Comparison of ENCODE assay signal across 10 mouse cellular contexts in genomic region chr11:77519043-77519442, GRCm38 (mm10). TPM values are rescaled to one million over a fixed set of nuclear protein-coding genes. Genes with fewer than 3 reads are reported as not detected.
DNase-seq lines count a peak whose midpoint lies in the region; ATAC-seq and TF ChIP-seq lines count a peak whose summit lies in the region.
"Had no signal": no experiment of that assay in that cellular context is flagged by ENCODE, and none has a peak within 500 bp of the region (broad histone marks: within the 10 kb centered on the region; RNA-seq: fewer than 3 reads in every experiment).

Gm10392 (minus strand) TSS chr11:77519198.

- no peak for ATAC-seq in liver, embryonic 15.5 days (ENCODE audit: insufficient read depth)
- no peak for ATAC-seq in forebrain, postnatal 0 days

- intact Hi-C loops in heart, adult 2 months (cut with DNase I): no loop called here

- H3K27ac ChIP-seq in heart, adult 2 months: peak within 1 kb of the TSS; percentile 12; the same call in 1 of the 2 replicates
- H3K27ac ChIP-seq in heart, embryonic 10.5 days: no peak within 1 kb of the TSS
- 0 out of 2 replicates have a peak within 1 kb of the TSS, but pooled peaks have one; percentile 45 for H3K27ac ChIP-seq in liver, embryonic 15.5 days (replicated peaks)
- no peak within 1 kb of the TSS for H3K27ac ChIP-seq in forebrain, postnatal 0 days (ENCODE audit: low read depth, low read length)
- H3K27ac ChIP-seq: neural tube, embryonic 12.5 days had no signal

- peaks cover 7% of the 10 kb centered on the region for H3K4me1 ChIP-seq in heart, adult 2 months (ENCODE audit: control insufficient read depth, insufficient read depth, low read length)
- H3K4me1 ChIP-seq in heart, embryonic 10.5 days: peaks cover 31% of the 10 kb centered on the region
- H3K4me1 ChIP-seq in liver, embryonic 15.5 days (replicated peaks): peaks cover 56% of the 10 kb centered on the region
- H3K4me1 ChIP-seq in forebrain, postnatal 0 days (ENCODE audit: insufficient read depth): peaks cover 9% of the 10 kb centered on the region

- H3K4me3 ChIP-seq in heart, adult 2 months: no peak within 1 kb of the TSS
- H3K4me3 ChIP-seq in heart, embryonic 10.5 days: no peak within 1 kb of the TSS
- no peak within 1 kb of the TSS for H3K4me3 ChIP-seq in liver, embryonic 15.5 days (replicated peaks)
- no peak within 1 kb of the TSS for H3K4me3 ChIP-seq in forebrain, postnatal 0 days (ENCODE audit: low read depth, low read length)
- H3K4me3 ChIP-seq: neural tube, embryonic 12.5 days had no signal

- H3K4me2 ChIP-seq in liver, embryonic 15.5 days: 0 out of 2 replicates have a peak within 1 kb of the TSS, but pooled peaks have one; percentile 5
- H3K4me2 ChIP-seq in forebrain, postnatal 0 days (ENCODE audit: low read depth): no peak within 1 kb of the TSS
- H3K4me2 ChIP-seq: neural tube, embryonic 12.5 days had no signal

- WGBS in heart, adult 2 months: 29% methylated on average over 5 of the region's 5 CpGs
- WGBS in heart, embryonic 10.5 days: 46% methylated on average over 5 of the region's 5 CpGs
- 17% methylated on average over 5 of the region's 5 CpGs for WGBS in liver, embryonic 15.5 days (ENCODE audit: insufficient replicate concordance)
- 78% methylated on average over 5 of the region's 5 CpGs for WGBS in forebrain, postnatal 0 days

- no peaks in the 10 kb centered on the region for H3K36me3 ChIP-seq in heart, adult 2 months (ENCODE audit: control insufficient read depth, insufficient read depth, low read length)
- no peaks in the 10 kb centered on the region for H3K36me3 ChIP-seq in heart, embryonic 10.5 days
- H3K36me3 ChIP-seq in liver, embryonic 15.5 days (replicated peaks): no peaks in the 10 kb centered on the region
- no peaks in the 10 kb centered on the region for H3K36me3 ChIP-seq in forebrain, postnatal 0 days (ENCODE audit: insufficient read depth)
- H3K36me3 ChIP-seq: G1E; neural tube, embryonic 12.5 days had no signal

- H3K27me3 ChIP-seq in heart, adult 2 months (ENCODE audit: control insufficient read depth, insufficient read depth, low read length): no peaks in the 10 kb centered on the region
- H3K27me3 ChIP-seq in heart, embryonic 10.5 days (ENCODE audit: insufficient read depth, poor library complexity, severe bottlenecking): peaks cover 33% of the 10 kb centered on the region
- H3K27me3 ChIP-seq in liver, embryonic 15.5 days: peaks cover 62% of the 10 kb centered on the region
- H3K27me3 ChIP-seq in forebrain, postnatal 0 days (ENCODE audit: insufficient read depth, low read length): no peaks in the 10 kb centered on the region

- 0 out of 2 replicates have a peak, but pooled peaks have one; percentile 22 for TF ChIP-seq POLR2A in heart, adult 2 months (IDR thresholded peaks at IDR 0.05; ENCODE audit: insufficient read depth, low read depth, low read length)

- 0 out of 2 replicates have a peak, but pooled peaks have one; percentile 35 for TF ChIP-seq EP300 in heart, adult 2 months (IDR thresholded peaks at IDR 0.05; ENCODE audit: insufficient read depth, low read depth, low read length)

- no peak for TF ChIP-seq CTCF in heart, adult 2 months (IDR thresholded peaks at IDR 0.05)
- no peak for TF ChIP-seq CTCF in forebrain, postnatal 0 days (IDR thresholded peaks at IDR 0.05; ENCODE audit: low read depth)

- H3K9me3 ChIP-seq in heart, embryonic 10.5 days: no peaks in the 10 kb centered on the region
- H3K9me3 ChIP-seq in liver, embryonic 15.5 days (replicated peaks): no peaks in the 10 kb centered on the region
- no peaks in the 10 kb centered on the region for H3K9me3 ChIP-seq in forebrain, postnatal 0 days (ENCODE audit: low read length)
- H3K9me3 ChIP-seq: G1E; neural tube, embryonic 12.5 days had no signal

- DNase-seq in heart, adult 2 months: peak; percentile 41 to 67
- no peak for DNase-seq in heart, embryonic 10.5 days (ENCODE audit: low spot score)
- DNase-seq in T-cell, adult 2 months (ENCODE audit: low spot score): peak; percentile 90
- DNase-seq in spleen, postnatal 10 days (ENCODE audit: low spot score in 2 of 2): peak; percentile 31 to 65
- no peak for DNase-seq in adrenal gland, adult 8-10 months
- DNase-seq in forebrain, postnatal 0 days: no peak
- DNase-seq in cerebellum, adult 9-11 months: no peak

- H3K79me2 ChIP-seq in heart, adult 2 months (replicated peaks; ENCODE audit: control insufficient read depth, insufficient read depth, low read length): 0 out of 2 replicates have a peak, but pooled peaks cover 1% of the 10 kb centered on the region

- H3K9ac ChIP-seq in heart, adult 2 months (ENCODE audit: low read depth, low read length): no peak within 1 kb of the TSS
- H3K9ac ChIP-seq in liver, embryonic 15.5 days: no peak within 1 kb of the TSS
- H3K9ac ChIP-seq in forebrain, postnatal 0 days: no peak within 1 kb of the TSS
- H3K9ac ChIP-seq: neural tube, embryonic 12.5 days had no signal

RNA-seq across cellular contexts. Expression of gene Gm10392, which starts in this region (rescaled TPM):
- total RNA-seq in heart, adult 2 months (2021): not detected
- 0.06 TPM in 1 of 2 replicates, not detected in the other for polyA plus RNA-seq in heart, adult 2 months (2012; rRNA removed)
- polyA plus RNA-seq in heart, embryonic 10.5 days (2016; fragmentation: Nextera tagmentation; extraction: Ambion mirVana): 0.11 TPM in 1 of 2 replicates, not detected in the other
- polyA plus RNA-seq in liver, embryonic 15.5 days (2015; fragmentation: Nextera tagmentation; extraction: Ambion mirVana): 0.07 and 0.28 TPM in 2 replicates
- total RNA-seq in adrenal gland, adult 8-10 months (2022): not detected
- total RNA-seq in forebrain, postnatal 0 days (2014; rRNA removed): not detected in 2 replicates
- polyA plus RNA-seq in forebrain, postnatal 0 days (2015; fragmentation: Nextera tagmentation; extraction: Ambion mirVana): not detected in 2 replicates
- polyA plus RNA-seq: G1E had no signal

Comparison
In these comparisons a context has a peak if more than half of its experiments do, and no peak if none do; other contexts are left out.
1. Peak in DNase-seq and H3K27ac ChIP-seq in heart, adult 2 months; RNA of the gene not detected or under 1 TPM.
2. DNase-seq: peak in T-cell, adult 2 months (single experiment) and spleen, postnatal 10 days (2 of 2); none in heart, embryonic 10.5 days (single experiment), adrenal gland, adult 8-10 months (single experiment), forebrain, postnatal 0 days (single experiment) and cerebellum, adult 9-11 months (single experiment).